Mouse (Mus musculus) limb, embryonic 14.5 days (tissue): ENCODE data around the gene Clmp. TPM values are rescaled to one million over a fixed set of nuclear protein-coding genes. Genes with fewer than 3 reads are reported as not detected.
A peak's percentile ranks its signal among the peaks of the same experiment; 100 is the strongest.

Source experiments
- ATAC-seq: fragments of 200-750 bp; cut with Nextera tagmentation; 2 replicates; pipeline ENCODE4 v1.8.0; 2017; ENCODE audit warnings: low read depth, moderate number of reproducible peaks, moderate TSS enrichment; ENCODE audit not compliant: low FRiP score
- DNase-seq: peaks from one replicate; pipeline ENCODE4 v3.0.0-alpha.2; 2015; ENCODE audit warnings: low spot score
- H3K27ac ChIP-seq: fragments of 300-500 bp; sonication (generic); replicated peaks from 2 replicates; pipeline ENCODE4 v1.5.1; 2014; ENCODE audit warnings: low read depth, mild to moderate bottlenecking, low read length, moderate library complexity, mixed read lengths
- H3K27me3 ChIP-seq: fragments of 300-500 bp; sonication (generic); 2 replicates; pipeline ENCODE4 v1.6.1; 2014; ENCODE audit warnings: low read length, mixed read lengths; ENCODE audit not compliant: control insufficient read depth, insufficient read depth
- H3K36me3 ChIP-seq: fragments of 300-500 bp; sonication (generic); 2 replicates; pipeline ENCODE4 v1.6.1; 2014; ENCODE audit warnings: mild to moderate bottlenecking, low read length, moderate library complexity, mixed read lengths; ENCODE audit not compliant: control insufficient read depth, insufficient read depth
- H3K4me1 ChIP-seq: fragments of 300-500 bp; sonication (generic); 2 replicates; pipeline ENCODE4 v1.6.1; 2014; ENCODE audit warnings: antibody characterized with exemption, low read length, mixed read lengths; ENCODE audit not compliant: control insufficient read depth, insufficient read depth
- H3K4me2 ChIP-seq: fragments of 300-500 bp; sonication (generic); replicated peaks from 2 replicates; pipeline ENCODE4 v1.6.1; 2014; ENCODE audit warnings: low read depth, mild to moderate bottlenecking, low read length, moderate library complexity; ENCODE audit not compliant: severe bottlenecking
- H3K4me3 ChIP-seq: fragments of 300-500 bp; sonication (generic); replicated peaks from 2 replicates; pipeline ENCODE4 v1.5.1; 2014; ENCODE audit warnings: low read length
- H3K9ac ChIP-seq: fragments of 300-500 bp; sonication (generic); 2 replicates; pipeline ENCODE4 v1.6.1; 2014; ENCODE audit warnings: mild to moderate bottlenecking, low read depth, low read length, moderate library complexity; ENCODE audit not compliant: severe bottlenecking
- H3K9me3 ChIP-seq: fragments of 300-500 bp; sonication (generic); 2 replicates; pipeline ENCODE4 v1.6.1; 2016; ENCODE audit warnings: low read length; ENCODE audit not compliant: control insufficient read depth
- POLR2A ChIP-seq: fragments of 200-500 bp; IDR thresholded peaks from 2 replicates; pipeline ENCODE4 v1.8.0; 2012; ENCODE audit warnings: inconsistent platforms, mild to moderate bottlenecking, moderate library complexity, borderline replicate concordance; ENCODE audit not compliant: insufficient read depth, insufficient read length; ENCODE audit errors: extremely low read depth
- WGBS: fragments of 180-500 bp; shearing (Covaris S2); extraction: QIAGEN DNeasy Blood & Tissue Kit; methylation state at CpG from one replicate; pipeline ENCODE4 v1.1.7; 2014; 5-methylcytosine and 5-hydroxymethylcytosine counted together
- polyA plus RNA-seq, 2 experiments: library from polyadenylated mRNA; depleted of rRNA in 1 of 2; stranded (reverse) in 1 of 2; unstranded in 1 of 2; fragments of >200 nt; fragmentation: Nextera tagmentation in 1 of 2; extraction: Ambion mirVana in 1 of 2; gene quantifications; 2 replicates each; pipeline versions ENCODE4 v1.2.1 to v1.2.3; 2012 to 2014

The Clmp gene
- polyA plus RNA-seq, 2 experiments = 44.7 to 61.5 TPM

- Histone ChIP-seq H3K4me3 (peak overlapping the region; percentile 33), H3K27me3 (no peaks in the 10 kb centered on the region), H3K9ac (no peak overlapping the region), H3K4me1 (peaks cover 23% of the 10 kb centered on the region), H3K9me3 (no peaks in the 10 kb centered on the region), H3K36me3 (peaks cover 4% of the 10 kb centered on the region; the same call in 1 of the 2 replicates), H3K27ac (peak overlapping the region; percentile 95), H3K4me2 (peak overlapping the region; percentile 72)
- 3% methylated on average over 7 of the region's 7 CpGs for WGBS
- DNase-seq (peak; percentile 56), ATAC-seq (peak; percentile 61)
- TF ChIP-seq POLR2A = no peak
Measured at GRCm38 (mm10) chr9:40731591-40732048, 45.9 kb downstream of the Clmp start.

GRCm38 (mm10) chr9:40732302-40732701 is 46.5 kb downstream of the Clmp start:
- DNase-seq = peak; percentile 67
- WGBS = 8% methylated on average over 2 of the region's 2 CpGs

GRCm38 (mm10) chr9:40737117-40737516 is 51.4 kb downstream of the Clmp start:
- H3K4me2 ChIP-seq = no peak overlapping the region
- no peak for DNase-seq
- no peaks in the 10 kb centered on the region for H3K27me3 ChIP-seq
- no peak overlapping the region for H3K9ac ChIP-seq
- H3K4me1 ChIP-seq = peaks cover 10% of the 10 kb centered on the region
- no peaks in the 10 kb centered on the region for H3K9me3 ChIP-seq
- 75% methylated on average over 6 of the region's 6 CpGs for WGBS
- no peaks in the 10 kb centered on the region; the same call in 1 of the 2 replicates for H3K36me3 ChIP-seq
- ATAC-seq = no peak
- no peak for TF ChIP-seq POLR2A
- H3K27ac ChIP-seq = no peak overlapping the region
- no peak overlapping the region for H3K4me3 ChIP-seq

More at GRCm38 (mm10) chr9:40732302-40732701, 46.5 kb downstream of the Clmp start:
- H3K9me3 ChIP-seq = no peaks in the 10 kb centered on the region
- no peak overlapping the region for H3K4me3 ChIP-seq
- H3K36me3 ChIP-seq = peaks cover 4% of the 10 kb centered on the region; the same call in 1 of the 2 replicates
- no peak for TF ChIP-seq POLR2A
- peak overlapping the region; percentile 95 for H3K27ac ChIP-seq
- peak overlapping the region; percentile 72 for H3K4me2 ChIP-seq
- ATAC-seq = peak; percentile 62
- H3K27me3 ChIP-seq = no peaks in the 10 kb centered on the region
- H3K9ac ChIP-seq = no peak overlapping the region
- peaks cover 23% of the 10 kb centered on the region for H3K4me1 ChIP-seq

GRCm38 (mm10) chr9:40743525-40744034 is 57.8 kb downstream of the Clmp start:
- 57% methylated on average over 7 of the region's 7 CpGs for WGBS
- H3K4me1 ChIP-seq = peaks cover 10% of the 10 kb centered on the region; the same call in 1 of the 2 replicates
- H3K36me3 ChIP-seq = no peaks in the 10 kb centered on the region
- no peak overlapping the region for H3K4me3 ChIP-seq
- no peaks in the 10 kb centered on the region for H3K9me3 ChIP-seq
- DNase-seq (no peak), ATAC-seq (no peak; the same call in 1 of the 2 replicates)
- peak overlapping the region; percentile 65 for H3K27ac ChIP-seq
- H3K4me2 ChIP-seq = no peak overlapping the region
- H3K27me3 ChIP-seq = no peaks in the 10 kb centered on the region
- no peak for TF ChIP-seq POLR2A
- H3K9ac ChIP-seq = no peak overlapping the region

- Histone ChIP-seq H3K36me3 (no peaks in the 10 kb centered on the region), H3K4me3 (no peak overlapping the region), H3K27ac (peak overlapping the region; percentile 65; the same call in 1 of the 2 replicates), H3K9ac (no peak overlapping the region), H3K4me2 (no peak overlapping the region), H3K27me3 (no peaks in the 10 kb centered on the region), H3K4me1 (peaks cover 10% of the 10 kb centered on the region; the same call in 1 of the 2 replicates), H3K9me3 (no peaks in the 10 kb centered on the region)
- ATAC-seq = no peak
- DNase-seq = no peak
- WGBS = 60% methylated on average over 3 of the region's 3 CpGs
- no peak for TF ChIP-seq POLR2A
Measured at GRCm38 (mm10) chr9:40744233-40744632, 58.5 kb downstream of the Clmp start.
